Mouse (Mus musculus): ENCODE measurements around the gene Fitm2. TPM values are rescaled to one million over a fixed set of nuclear protein-coding genes. Genes with fewer than 3 reads are reported as not detected.

Gene Fitm2
- polyA plus RNA-seq, 1 experiment from 2014 or later: 9.6 TPM

- Histone ChIP-seq H3K27ac (replicated peaks; ENCODE audit: low read depth, low read length) (no peak overlapping the region), H3K4me3 (ENCODE audit: low read depth, low read length) (no peak overlapping the region), H3K27me3 (ENCODE audit: control insufficient read depth, insufficient read depth, low read length) (no peaks in the 10 kb centered on the region), H3K36me3 (ENCODE audit: control insufficient read depth, insufficient read depth, low read length) (no peaks in the 10 kb centered on the region), H3K9me3 (ENCODE audit: control insufficient read depth, low read length) (no peaks in the 10 kb centered on the region), H3K4me1 (ENCODE audit: control insufficient read depth, insufficient read depth, low read length) (no peaks in the 10 kb centered on the region), H3K9ac (ENCODE audit: low read length) (no peak overlapping the region), H3K4me2 (ENCODE audit: low read depth, severe bottlenecking) (no peak overlapping the region)
- DNase-seq (ENCODE audit: low spot score) (no peak), ATAC-seq (ENCODE audit: insufficient number of reproducible peaks, low FRiP score, low TSS enrichment, low read depth) (no peak)
- WGBS: 86% methylated on average over 12 of the region's 12 CpGs
Measured at GRCm38 (mm10) chr2:163447375-163447774, 25.1 kb downstream of the Fitm2 start.

- no peak overlapping the region for H3K4me3 ChIP-seq (ENCODE audit: low read depth, low read length)
- no peak for DNase-seq (ENCODE audit: low spot score)
- H3K27me3 ChIP-seq (ENCODE audit: control insufficient read depth, insufficient read depth, low read length): peaks cover 2% of the 10 kb centered on the region
- no peaks in the 10 kb centered on the region for H3K9me3 ChIP-seq (ENCODE audit: control insufficient read depth, low read length)
- no peak overlapping the region for H3K4me2 ChIP-seq (ENCODE audit: low read depth, severe bottlenecking)
- 66% methylated on average over 7 of the region's 7 CpGs for WGBS
- H3K4me1 ChIP-seq (ENCODE audit: control insufficient read depth, insufficient read depth, low read length): no peaks in the 10 kb centered on the region
- no peaks in the 10 kb centered on the region for H3K36me3 ChIP-seq (ENCODE audit: control insufficient read depth, insufficient read depth, low read length)
- ATAC-seq (ENCODE audit: insufficient number of reproducible peaks, low FRiP score, low TSS enrichment, low read depth): no peak
- no peak overlapping the region for H3K27ac ChIP-seq (replicated peaks; ENCODE audit: low read depth, low read length)
- no peak overlapping the region for H3K9ac ChIP-seq (ENCODE audit: low read length)
Measured at GRCm38 (mm10) chr2:163444017-163444416, 28.4 kb downstream of the Fitm2 start.

GRCm38 (mm10) chr2:163443543-163443942, 28.9 kb downstream of the Fitm2 start:
- H3K36me3 ChIP-seq (ENCODE audit: control insufficient read depth, insufficient read depth, low read length): no peaks in the 10 kb centered on the region
- H3K27ac ChIP-seq (replicated peaks; ENCODE audit: low read depth, low read length): no peak overlapping the region
- H3K9me3 ChIP-seq (ENCODE audit: control insufficient read depth, low read length): no peaks in the 10 kb centered on the region
- no peak overlapping the region for H3K4me2 ChIP-seq (ENCODE audit: low read depth, severe bottlenecking)
- H3K9ac ChIP-seq (ENCODE audit: low read length): no peak overlapping the region
- DNase-seq (ENCODE audit: low spot score) (no peak), ATAC-seq (ENCODE audit: insufficient number of reproducible peaks, low FRiP score, low TSS enrichment, low read depth) (no peak)
- peaks cover 6% of the 10 kb centered on the region for H3K27me3 ChIP-seq (ENCODE audit: control insufficient read depth, insufficient read depth, low read length)
- no peak overlapping the region for H3K4me3 ChIP-seq (ENCODE audit: low read depth, low read length)
- H3K4me1 ChIP-seq (ENCODE audit: control insufficient read depth, insufficient read depth, low read length): peaks cover under 1% of the 10 kb centered on the region; the same call in 1 of the 2 replicates
- WGBS: 74% methylated on average over 6 of the region's 6 CpGs

- peaks cover 2% of the 10 kb centered on the region; the same call in 1 of the 2 replicates for H3K4me1 ChIP-seq (ENCODE audit: control insufficient read depth, insufficient read depth, low read length)
- H3K27me3 ChIP-seq (ENCODE audit: control insufficient read depth, insufficient read depth, low read length): peaks cover 21% of the 10 kb centered on the region
- no peak overlapping the region for H3K9ac ChIP-seq (ENCODE audit: low read length)
- H3K4me2 ChIP-seq (ENCODE audit: low read depth, severe bottlenecking): no peak overlapping the region
- ATAC-seq (ENCODE audit: insufficient number of reproducible peaks, low FRiP score, low TSS enrichment, low read depth) (no peak), DNase-seq (ENCODE audit: low spot score) (no peak)
- H3K27ac ChIP-seq (replicated peaks; ENCODE audit: low read depth, low read length): no peak overlapping the region
- no peak overlapping the region for H3K4me3 ChIP-seq (ENCODE audit: low read depth, low read length)
- H3K9me3 ChIP-seq (ENCODE audit: control insufficient read depth, low read length): no peaks in the 10 kb centered on the region
- 76% methylated on average over 1 of the region's 1 CpGs for WGBS
- H3K36me3 ChIP-seq (ENCODE audit: control insufficient read depth, insufficient read depth, low read length): no peaks in the 10 kb centered on the region
Measured at GRCm38 (mm10) chr2:163439488-163439887, 32.9 kb downstream of the Fitm2 start.

- ATAC-seq (ENCODE audit: insufficient number of reproducible peaks, low FRiP score, low TSS enrichment, low read depth) (no peak), DNase-seq (ENCODE audit: low spot score) (peak; percentile 87)
- Histone ChIP-seq H3K4me3 (ENCODE audit: low read depth, low read length) (peak overlapping the region; percentile 15; the same call in 1 of the 2 replicates), H3K27ac (replicated peaks; ENCODE audit: low read depth, low read length) (no peak overlapping the region), H3K4me1 (ENCODE audit: control insufficient read depth, insufficient read depth, low read length) (peaks cover 2% of the 10 kb centered on the region; the same call in 1 of the 2 replicates), H3K36me3 (ENCODE audit: control insufficient read depth, insufficient read depth, low read length) (no peaks in the 10 kb centered on the region), H3K9ac (ENCODE audit: low read length) (no peak overlapping the region), H3K4me2 (ENCODE audit: low read depth, severe bottlenecking) (peak overlapping the region; percentile 27; the same call in 1 of the 2 replicates), H3K9me3 (ENCODE audit: control insufficient read depth, low read length) (no peaks in the 10 kb centered on the region), H3K27me3 (ENCODE audit: control insufficient read depth, insufficient read depth, low read length) (peaks cover 21% of the 10 kb centered on the region)
- 3% methylated on average over 30 of the region's 30 CpGs for WGBS
Measured at GRCm38 (mm10) chr2:163438619-163439451, 33.6 kb downstream of the Fitm2 start.

- H3K4me2 ChIP-seq (ENCODE audit: low read depth, severe bottlenecking): peak within 1 kb of the TSS; percentile 27; the same call in 1 of the 2 replicates
- H3K9me3 ChIP-seq (ENCODE audit: control insufficient read depth, low read length): no peaks in the 10 kb centered on the region
- peaks cover 2% of the 10 kb centered on the region; the same call in 1 of the 2 replicates for H3K4me1 ChIP-seq (ENCODE audit: control insufficient read depth, insufficient read depth, low read length)
- H3K9ac ChIP-seq (ENCODE audit: low read length): no peak within 1 kb of the TSS
- no peak within 1 kb of the TSS for H3K27ac ChIP-seq (replicated peaks; ENCODE audit: low read depth, low read length)
- no peaks in the 10 kb centered on the region for H3K36me3 ChIP-seq (ENCODE audit: control insufficient read depth, insufficient read depth, low read length)
- DNase-seq (ENCODE audit: low spot score) (no peak), ATAC-seq (ENCODE audit: insufficient number of reproducible peaks, low FRiP score, low TSS enrichment, low read depth) (no peak)
- H3K27me3 ChIP-seq (ENCODE audit: control insufficient read depth, insufficient read depth, low read length): peaks cover 21% of the 10 kb centered on the region
- H3K4me3 ChIP-seq (ENCODE audit: low read depth, low read length): peak within 1 kb of the TSS; percentile 15; the same call in 1 of the 2 replicates
- WGBS: 3% methylated on average over 6 of the region's 18 CpGs
Measured at GRCm38 (mm10) chr2:163438246-163438618, 34.2 kb downstream of the Fitm2 start, which contains the start of gene Gdap1l1. TSS of gene Gdap1l1 (plus strand) at chr2:163438476.

- Histone ChIP-seq H3K9me3 (ENCODE audit: control insufficient read depth, low read length) (no peaks in the 10 kb centered on the region), H3K9ac (ENCODE audit: low read length) (no peak overlapping the region), H3K4me3 (ENCODE audit: low read depth, low read length) (no peak overlapping the region), H3K27me3 (ENCODE audit: control insufficient read depth, insufficient read depth, low read length) (peaks cover 21% of the 10 kb centered on the region), H3K27ac (replicated peaks; ENCODE audit: low read depth, low read length) (no peak overlapping the region), H3K4me2 (ENCODE audit: low read depth, severe bottlenecking) (no peak overlapping the region; the same call in 1 of the 2 replicates), H3K36me3 (ENCODE audit: control insufficient read depth, insufficient read depth, low read length) (no peaks in the 10 kb centered on the region), H3K4me1 (ENCODE audit: control insufficient read depth, insufficient read depth, low read length) (peaks cover 2% of the 10 kb centered on the region; the same call in 1 of the 2 replicates)
- WGBS: 50% methylated on average over 4 of the region's 4 CpGs
- no peak for DNase-seq (ENCODE audit: low spot score)
- ATAC-seq (ENCODE audit: insufficient number of reproducible peaks, low FRiP score, low TSS enrichment, low read depth): no peak
Measured at GRCm38 (mm10) chr2:163437800-163438199, 34.6 kb downstream of the Fitm2 start.

- 8% methylated on average over 4 of the region's 4 CpGs for WGBS
- no peak for ATAC-seq (ENCODE audit: insufficient number of reproducible peaks, low FRiP score, low TSS enrichment, low read depth)
- no peak overlapping the region for H3K4me3 ChIP-seq (ENCODE audit: low read depth, low read length)
- no peak overlapping the region for H3K4me2 ChIP-seq (ENCODE audit: low read depth, severe bottlenecking)
- no peaks in the 10 kb centered on the region for H3K36me3 ChIP-seq (ENCODE audit: control insufficient read depth, insufficient read depth, low read length)
- no peaks in the 10 kb centered on the region for H3K9me3 ChIP-seq (ENCODE audit: control insufficient read depth, low read length)
- H3K4me1 ChIP-seq (ENCODE audit: control insufficient read depth, insufficient read depth, low read length): peaks cover 2% of the 10 kb centered on the region; the same call in 1 of the 2 replicates
- no peak overlapping the region for H3K9ac ChIP-seq (ENCODE audit: low read length)
- DNase-seq (ENCODE audit: low spot score): no peak
- no peak overlapping the region for H3K27ac ChIP-seq (replicated peaks; ENCODE audit: low read depth, low read length)
- peaks cover 19% of the 10 kb centered on the region for H3K27me3 ChIP-seq (ENCODE audit: control insufficient read depth, insufficient read depth, low read length)
Measured at GRCm38 (mm10) chr2:163433971-163434370, 38.5 kb downstream of the Fitm2 start.
